Mouse (Mus musculus) liver, embryonic 12.5 days (tissue): ENCODE data around the gene Ddx54. TPM values are rescaled to one million over a fixed set of nuclear protein-coding genes. Genes with fewer than 3 reads are reported as not detected.

Experiments
- ATAC-seq: fragments of 200-750 bp; cut with Nextera tagmentation; 2 replicates; pipeline ENCODE4 v1.8.0; 2017; ENCODE audit warnings: moderate number of reproducible peaks, mild to moderate bottlenecking, moderate library complexity
- H3K27ac ChIP-seq: fragments of 300-500 bp; sonication (generic); 2 replicates; pipeline ENCODE4 v1.5.1; 2016; ENCODE audit warnings: mild to moderate bottlenecking
- H3K27me3 ChIP-seq: fragments of 300-500 bp; sonication (generic); replicated peaks from 2 replicates; pipeline ENCODE4 v1.6.1; 2016; ENCODE audit warnings: mild to moderate bottlenecking, moderate library complexity
- H3K36me3 ChIP-seq: fragments of 300-500 bp; sonication (generic); 2 replicates; pipeline ENCODE4 v1.6.1; 2016; ENCODE audit warnings: mild to moderate bottlenecking, moderate library complexity
- H3K4me1 ChIP-seq: fragments of 300-500 bp; sonication (generic); 2 replicates; pipeline ENCODE4 v1.6.1; 2016
- H3K4me2 ChIP-seq: fragments of 300-500 bp; sonication (generic); 2 replicates; pipeline ENCODE4 v1.6.1; 2016; ENCODE audit warnings: mild to moderate bottlenecking, moderate library complexity
- H3K4me3 ChIP-seq: fragments of 300-500 bp; sonication (generic); 2 replicates; pipeline ENCODE4 v1.5.1; 2016; ENCODE audit warnings: mild to moderate bottlenecking, moderate library complexity
- H3K9ac ChIP-seq: fragments of 300-500 bp; sonication (generic); 2 replicates; pipeline ENCODE4 v1.6.1; 2016; ENCODE audit warnings: mild to moderate bottlenecking, moderate library complexity
- H3K9me3 ChIP-seq: fragments of 300-500 bp; sonication (generic); replicated peaks from 2 replicates; pipeline ENCODE4 v1.6.1; 2016; ENCODE audit warnings: mild to moderate bottlenecking, moderate library complexity
- WGBS: fragments of 180-500 bp; shearing (Covaris S2); methylation state at CpG from one replicate; pipeline ENCODE4 v1.1.7; 2016; ENCODE audit not compliant: insufficient replicate concordance; 5-methylcytosine and 5-hydroxymethylcytosine counted together
- polyA plus RNA-seq: library from polyadenylated mRNA; unstranded; fragments of >200 nt; fragmentation: Nextera tagmentation; extraction: Ambion mirVana; gene quantifications from 2 replicates; pipeline ENCODE4 v1.2.1, GENCODE M21; 2016

Gene Ddx54
- polyA plus RNA-seq, 1 experiment from 2014 or later: 36.3 TPM

- ATAC-seq: no peak
Observed at GRCm38 (mm10) chr5:120649938-120650337, 37.4 kb downstream of the Ddx54 start.

GRCm38 (mm10) chr5:120651230-120651629, 38.7 kb downstream of the Ddx54 start:
- WGBS: 33% methylated on average over 5 of the region's 5 CpGs
- H3K9me3 ChIP-seq: no peaks in the 10 kb centered on the region
- no peak for ATAC-seq

More at GRCm38 (mm10) chr5:120649938-120650337, 37.4 kb downstream of the Ddx54 start:
- Histone ChIP-seq H3K4me2 (no peak overlapping the region), H3K9ac (no peak overlapping the region), H3K4me1 (peaks cover 33% of the 10 kb centered on the region), H3K4me3 (no peak overlapping the region), H3K27ac (no peak overlapping the region), H3K27me3 (peaks cover 86% of the 10 kb centered on the region), H3K9me3 (no peaks in the 10 kb centered on the region), H3K36me3 (no peaks in the 10 kb centered on the region)
- WGBS: 22% methylated on average over 13 of the region's 13 CpGs

GRCm38 (mm10) chr5:120652915-120653701, 40.6 kb downstream of the Ddx54 start:
- peaks cover 27% of the 10 kb centered on the region for H3K4me1 ChIP-seq
- H3K9me3 ChIP-seq: no peaks in the 10 kb centered on the region
- ATAC-seq: no peak
- H3K4me2 ChIP-seq: no peak overlapping the region
- H3K9ac ChIP-seq: no peak overlapping the region
- peaks cover 84% of the 10 kb centered on the region for H3K27me3 ChIP-seq
- no peak overlapping the region for H3K4me3 ChIP-seq
- H3K36me3 ChIP-seq: no peaks in the 10 kb centered on the region
- WGBS: 70% methylated on average over 28 of the region's 28 CpGs
- no peak overlapping the region for H3K27ac ChIP-seq

More at GRCm38 (mm10) chr5:120651230-120651629, 38.7 kb downstream of the Ddx54 start:
- no peak overlapping the region for H3K4me3 ChIP-seq
- peaks cover 84% of the 10 kb centered on the region for H3K27me3 ChIP-seq
- H3K36me3 ChIP-seq: no peaks in the 10 kb centered on the region
- H3K9ac ChIP-seq: no peak overlapping the region
- H3K27ac ChIP-seq: no peak overlapping the region
- H3K4me2 ChIP-seq: no peak overlapping the region
- peaks cover 33% of the 10 kb centered on the region for H3K4me1 ChIP-seq

- WGBS: 87% methylated on average over 2 of the region's 2 CpGs
Observed at GRCm38 (mm10) chr5:120653873-120654272, 41.3 kb downstream of the Ddx54 start.

GRCm38 (mm10) chr5:120656281-120656751, 43.8 kb downstream of the Ddx54 start:
- H3K4me1 ChIP-seq: peaks cover 4% of the 10 kb centered on the region
- no peak overlapping the region for H3K4me2 ChIP-seq
- no peaks in the 10 kb centered on the region for H3K36me3 ChIP-seq
- no peak overlapping the region for H3K27ac ChIP-seq
- 70% methylated on average over 12 of the region's 12 CpGs for WGBS
- peaks cover 75% of the 10 kb centered on the region for H3K27me3 ChIP-seq
- H3K9ac ChIP-seq: no peak overlapping the region
- no peak for ATAC-seq
- H3K4me3 ChIP-seq: no peak overlapping the region
- H3K9me3 ChIP-seq: no peaks in the 10 kb centered on the region

More at GRCm38 (mm10) chr5:120653873-120654272, 41.3 kb downstream of the Ddx54 start:
- peaks cover 82% of the 10 kb centered on the region for H3K27me3 ChIP-seq
- no peak for ATAC-seq
- peaks cover 20% of the 10 kb centered on the region for H3K4me1 ChIP-seq
- no peaks in the 10 kb centered on the region for H3K36me3 ChIP-seq
- H3K4me3 ChIP-seq: no peak overlapping the region
- H3K9me3 ChIP-seq: no peaks in the 10 kb centered on the region
- no peak overlapping the region for H3K9ac ChIP-seq
- H3K4me2 ChIP-seq: no peak overlapping the region
- H3K27ac ChIP-seq: no peak overlapping the region

- H3K9me3 ChIP-seq: no peaks in the 10 kb centered on the region
- H3K9ac ChIP-seq: no peak overlapping the region
- H3K27ac ChIP-seq: no peak overlapping the region
- H3K27me3 ChIP-seq: peaks cover 65% of the 10 kb centered on the region
- ATAC-seq: no peak
- no peaks in the 10 kb centered on the region for H3K4me1 ChIP-seq
- H3K4me2 ChIP-seq: no peak overlapping the region
- WGBS: 53% methylated on average over 5 of the region's 5 CpGs
- H3K4me3 ChIP-seq: no peak overlapping the region
- no peaks in the 10 kb centered on the region for H3K36me3 ChIP-seq
Observed at GRCm38 (mm10) chr5:120660816-120661215, 48.3 kb downstream of the Ddx54 start.

GRCm38 (mm10) chr5:120664888-120665287, 52.3 kb downstream of the Ddx54 start:
- Histone ChIP-seq H3K4me2 (no peak overlapping the region), H3K9ac (no peak overlapping the region), H3K4me1 (no peaks in the 10 kb centered on the region), H3K36me3 (no peaks in the 10 kb centered on the region), H3K4me3 (no peak overlapping the region), H3K27ac (no peak overlapping the region), H3K9me3 (no peaks in the 10 kb centered on the region), H3K27me3 (peaks cover 60% of the 10 kb centered on the region)
- WGBS: 41% methylated on average over 2 of the region's 2 CpGs
- ATAC-seq: no peak

- no peak overlapping the region for H3K4me2 ChIP-seq
Observed at GRCm38 (mm10) chr5:120668761-120669160, 56.2 kb downstream of the Ddx54 start.

GRCm38 (mm10) chr5:120670132-120670531, 57.6 kb downstream of the Ddx54 start:
- H3K36me3 ChIP-seq: no peaks in the 10 kb centered on the region
- H3K4me1 ChIP-seq: no peaks in the 10 kb centered on the region
- no peak overlapping the region for H3K4me2 ChIP-seq
- no peaks in the 10 kb centered on the region for H3K9me3 ChIP-seq
- 58% methylated on average over 7 of the region's 7 CpGs for WGBS
- H3K4me3 ChIP-seq: no peak overlapping the region
- H3K27me3 ChIP-seq: peaks cover 46% of the 10 kb centered on the region
- ATAC-seq: no peak
- no peak overlapping the region for H3K27ac ChIP-seq
- H3K9ac ChIP-seq: no peak overlapping the region

More at GRCm38 (mm10) chr5:120668761-120669160, 56.2 kb downstream of the Ddx54 start:
- no peak for ATAC-seq
- Histone ChIP-seq H3K27me3 (peaks cover 36% of the 10 kb centered on the region), H3K4me1 (no peaks in the 10 kb centered on the region), H3K27ac (no peak overlapping the region), H3K9me3 (no peaks in the 10 kb centered on the region), H3K36me3 (no peaks in the 10 kb centered on the region), H3K9ac (no peak overlapping the region), H3K4me3 (no peak overlapping the region)
- WGBS: 60% methylated on average over 7 of the region's 7 CpGs

- no peak for ATAC-seq
Observed at GRCm38 (mm10) chr5:120671865-120672264, 59.3 kb downstream of the Ddx54 start.

GRCm38 (mm10) chr5:120673626-120674025, 61.1 kb downstream of the Ddx54 start:
- Histone ChIP-seq H3K27ac (no peak overlapping the region), H3K4me1 (no peaks in the 10 kb centered on the region), H3K4me3 (no peak overlapping the region), H3K36me3 (no peaks in the 10 kb centered on the region), H3K4me2 (no peak overlapping the region), H3K9me3 (no peaks in the 10 kb centered on the region), H3K27me3 (peaks cover 27% of the 10 kb centered on the region), H3K9ac (no peak overlapping the region)
- WGBS: 5% methylated on average over 12 of the region's 12 CpGs
- no peak for ATAC-seq

More at GRCm38 (mm10) chr5:120671865-120672264, 59.3 kb downstream of the Ddx54 start:
- H3K9me3 ChIP-seq: no peaks in the 10 kb centered on the region
- no peak overlapping the region for H3K9ac ChIP-seq
- WGBS: 45% methylated on average over 3 of the region's 3 CpGs
- H3K4me3 ChIP-seq: no peak overlapping the region
- H3K4me1 ChIP-seq: no peaks in the 10 kb centered on the region
- no peak overlapping the region for H3K27ac ChIP-seq
- H3K4me2 ChIP-seq: no peak overlapping the region
- H3K36me3 ChIP-seq: no peaks in the 10 kb centered on the region
- H3K27me3 ChIP-seq: peaks cover 39% of the 10 kb centered on the region
